Mouse (Mus musculus) stomach, embryonic 15.5 days (tissue): ENCODE measurements around the gene Ldlrap1. TPM values are rescaled to one million over a fixed set of nuclear protein-coding genes. Genes with fewer than 3 reads are reported as not detected.

Source experiments
- ATAC-seq: fragments of 200-750 bp; cut with Nextera tagmentation; 2 replicates; pipeline ENCODE4 v1.8.0; 2017; ENCODE audit warnings: low read depth, moderate number of reproducible peaks, moderate TSS enrichment; ENCODE audit not compliant: insufficient read depth, low FRiP score
- H3K27ac ChIP-seq: fragments of 300-500 bp; sonication (generic); 2 replicates; pipeline ENCODE4 v1.5.1; 2015; ENCODE audit warnings: mild to moderate bottlenecking, inconsistent platforms
- H3K27me3 ChIP-seq: fragments of 300-500 bp; sonication (generic); replicated peaks from 2 replicates; pipeline ENCODE4 v1.6.1; 2015; ENCODE audit warnings: inconsistent platforms
- H3K36me3 ChIP-seq: fragments of 300-500 bp; sonication (generic); 2 replicates; pipeline ENCODE4 v1.6.1; 2015; ENCODE audit warnings: inconsistent platforms
- H3K4me1 ChIP-seq: fragments of 300-500 bp; sonication (generic); 2 replicates; pipeline ENCODE4 v1.6.1; 2015; ENCODE audit warnings: inconsistent platforms
- H3K4me2 ChIP-seq: fragments of 300-500 bp; sonication (generic); 2 replicates; pipeline ENCODE4 v1.6.1; 2015; ENCODE audit warnings: mild to moderate bottlenecking, inconsistent platforms
- H3K4me3 ChIP-seq: fragments of 300-500 bp; sonication (generic); replicated peaks from 2 replicates; pipeline ENCODE4 v1.5.1; 2015; ENCODE audit warnings: inconsistent platforms
- H3K9ac ChIP-seq: fragments of 300-500 bp; sonication (generic); 2 replicates; pipeline ENCODE4 v1.6.1; 2015; ENCODE audit warnings: inconsistent platforms
- H3K9me3 ChIP-seq: fragments of 300-500 bp; sonication (generic); 2 replicates; pipeline ENCODE4 v1.6.1; 2016; ENCODE audit warnings: inconsistent platforms
- WGBS: fragments of 180-500 bp; shearing (Covaris S2); methylation state at CpG from one replicate; pipeline ENCODE4 v1.1.7; 2015; 5-methylcytosine and 5-hydroxymethylcytosine counted together
- polyA plus RNA-seq: library from polyadenylated mRNA; unstranded; fragments of >200 nt; fragmentation: Nextera tagmentation; extraction: Ambion mirVana; gene quantifications from 2 replicates; pipeline ENCODE4 v1.2.1, GENCODE M21; 2015

Ldlrap1 gene
- polyA plus RNA-seq, 1 experiment from 2014 or later = 20.8 TPM

DNA sequence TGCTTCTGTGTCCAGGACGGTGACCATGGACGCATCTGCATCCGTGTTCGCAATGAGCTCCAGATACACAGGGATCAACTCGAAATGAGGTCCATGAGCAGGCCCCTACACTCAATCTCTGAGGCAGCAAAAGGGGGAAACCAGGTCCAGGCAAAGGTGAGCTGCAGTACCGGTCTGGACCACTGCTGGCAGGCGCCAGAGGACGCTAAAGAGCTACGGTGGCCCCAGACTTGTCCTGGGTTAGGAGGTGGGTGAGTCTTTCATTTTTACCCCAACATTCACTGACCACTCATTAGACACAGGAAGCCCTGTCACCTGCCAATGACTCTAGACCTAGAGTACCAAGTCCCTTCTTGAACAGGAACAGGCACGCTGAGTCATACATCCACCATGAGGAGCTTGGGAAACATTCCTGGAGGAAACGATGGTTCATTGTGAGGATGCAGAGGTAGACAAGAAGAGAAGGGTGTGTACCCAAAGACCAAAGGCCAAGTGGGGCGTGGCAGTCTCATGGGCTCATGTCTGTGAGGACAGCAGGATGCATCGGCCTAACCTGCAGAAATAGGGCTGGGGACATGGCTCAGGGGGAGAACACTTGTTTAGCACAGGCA lies 42.0 kb downstream of the Ldlrap1 start:
- no peak overlapping the region for H3K4me3 ChIP-seq
- H3K4me2 ChIP-seq = no peak overlapping the region
- WGBS = 70% methylated on average over 13 of the region's 13 CpGs
- no peaks in the 10 kb centered on the region for H3K36me3 ChIP-seq
- H3K27ac ChIP-seq = no peak overlapping the region
- H3K27me3 ChIP-seq = no peaks in the 10 kb centered on the region
- H3K9me3 ChIP-seq = no peaks in the 10 kb centered on the region
- H3K4me1 ChIP-seq = peaks cover 18% of the 10 kb centered on the region; the same call in 1 of the 2 replicates
- H3K9ac ChIP-seq = no peak overlapping the region
- no peak for ATAC-seq

DNA sequence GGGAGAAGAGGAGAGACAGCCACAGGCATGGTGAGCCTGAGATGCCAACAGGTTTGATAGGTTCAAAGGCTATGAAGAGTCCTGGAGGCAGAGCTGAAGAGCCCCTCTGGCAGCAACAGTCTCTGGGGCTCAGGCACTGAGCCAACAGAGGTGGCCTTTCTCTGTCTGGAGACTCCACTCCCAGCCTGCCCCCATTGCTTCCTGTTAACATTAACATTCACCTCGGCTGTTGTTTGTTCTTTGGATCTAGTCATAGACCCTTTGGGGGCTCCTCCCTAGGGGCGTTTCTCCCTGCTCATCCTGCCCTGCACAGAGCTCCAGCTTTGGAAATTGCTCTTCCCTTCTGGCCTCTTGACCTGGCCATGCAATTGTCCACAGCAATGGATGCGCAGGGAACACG lies 42.9 kb downstream of the Ldlrap1 start:
- Histone ChIP-seq H3K4me3 (no peak overlapping the region), H3K9me3 (no peaks in the 10 kb centered on the region), H3K36me3 (no peaks in the 10 kb centered on the region), H3K9ac (no peak overlapping the region), H3K4me2 (no peak overlapping the region), H3K4me1 (peaks cover 9% of the 10 kb centered on the region; the same call in 1 of the 2 replicates), H3K27me3 (no peaks in the 10 kb centered on the region), H3K27ac (no peak overlapping the region; the same call in 1 of the 2 replicates)
- WGBS = 36% methylated on average over 4 of the region's 4 CpGs
- no peak for ATAC-seq

DNA sequence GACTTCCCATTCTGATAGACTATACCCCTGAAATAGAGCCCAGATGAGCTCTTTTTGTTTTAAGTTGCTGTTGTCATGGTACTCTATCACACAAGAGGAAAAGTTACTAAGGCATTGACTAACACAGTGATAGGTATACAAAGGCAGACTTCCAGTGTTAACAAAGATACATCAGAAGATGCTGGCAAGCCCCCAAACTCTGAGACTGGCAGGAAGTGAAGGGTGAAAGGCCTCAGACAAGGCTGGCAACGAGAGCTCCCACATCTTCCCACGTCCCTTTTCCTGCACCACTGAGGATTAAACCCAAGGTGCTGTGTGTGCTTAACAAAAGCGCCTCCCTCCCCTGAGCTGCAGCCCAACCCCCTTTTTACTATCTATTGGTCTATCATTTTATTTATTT lies 44.6 kb downstream of the Ldlrap1 start:
- no peak overlapping the region for H3K9ac ChIP-seq
- no peaks in the 10 kb centered on the region for H3K9me3 ChIP-seq
- ATAC-seq = no peak
- no peak overlapping the region for H3K4me3 ChIP-seq
- peaks cover 9% of the 10 kb centered on the region; the same call in 1 of the 2 replicates for H3K4me1 ChIP-seq
- no peaks in the 10 kb centered on the region for H3K36me3 ChIP-seq
- WGBS = 65% methylated on average over 3 of the region's 3 CpGs
- H3K27me3 ChIP-seq = no peaks in the 10 kb centered on the region
- no peak overlapping the region for H3K27ac ChIP-seq
- no peak overlapping the region for H3K4me2 ChIP-seq

DNA sequence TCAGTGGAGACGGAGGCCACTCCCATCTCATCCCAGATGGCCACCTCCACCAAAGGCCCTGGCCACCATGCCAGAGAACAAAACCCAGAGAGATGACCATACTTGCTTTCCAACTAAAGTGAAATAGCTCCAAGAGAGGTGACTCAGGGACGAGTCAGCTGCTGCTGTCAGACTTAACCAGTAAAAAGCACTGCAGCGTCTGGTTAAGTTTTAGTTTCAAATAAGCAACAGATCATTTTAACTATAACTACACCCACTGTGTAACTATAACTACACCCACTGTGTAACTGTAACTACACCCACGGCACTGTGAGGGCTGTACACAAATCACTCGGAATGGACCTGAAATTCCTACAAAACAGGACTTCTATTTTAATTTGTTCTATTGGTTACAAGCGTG lies 46.7 kb downstream of the Ldlrap1 start:
- Histone ChIP-seq H3K9ac (no peak overlapping the region), H3K4me3 (no peak overlapping the region), H3K27ac (no peak overlapping the region), H3K9me3 (no peaks in the 10 kb centered on the region), H3K36me3 (no peaks in the 10 kb centered on the region), H3K4me2 (no peak overlapping the region), H3K4me1 (peaks cover 9% of the 10 kb centered on the region; the same call in 1 of the 2 replicates), H3K27me3 (no peaks in the 10 kb centered on the region)
- 76% methylated on average over 6 of the region's 6 CpGs for WGBS
- no peak for ATAC-seq

DNA sequence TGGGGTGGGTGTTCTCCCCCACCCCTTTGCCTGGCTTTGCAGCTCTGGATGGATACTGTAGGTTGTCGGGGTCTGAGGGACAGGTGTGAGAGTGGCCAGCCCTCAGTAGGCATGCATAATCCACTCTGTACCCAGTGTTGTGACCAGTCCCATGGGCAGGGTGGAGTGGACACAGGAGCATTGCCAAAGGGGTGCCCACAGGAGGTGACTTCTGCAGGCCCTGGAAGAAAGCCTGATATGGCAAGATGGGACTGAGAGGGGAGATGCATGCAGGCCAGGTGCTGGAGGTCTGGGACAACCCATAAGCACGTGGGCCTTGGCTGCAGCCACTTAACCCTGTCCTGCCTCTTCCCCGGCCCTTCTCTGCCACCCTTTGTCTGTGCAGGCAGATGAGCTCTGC lies 47.5 kb downstream of the Ldlrap1 start:
- no peak overlapping the region for H3K4me3 ChIP-seq
- no peaks in the 10 kb centered on the region for H3K36me3 ChIP-seq
- no peaks in the 10 kb centered on the region for H3K27me3 ChIP-seq
- no peak overlapping the region for H3K4me2 ChIP-seq
- H3K27ac ChIP-seq = no peak overlapping the region
- no peaks in the 10 kb centered on the region for H3K9me3 ChIP-seq
- peaks cover 7% of the 10 kb centered on the region; the same call in 1 of the 2 replicates for H3K4me1 ChIP-seq
- WGBS = 63% methylated on average over 3 of the region's 3 CpGs
- H3K9ac ChIP-seq = no peak overlapping the region
- ATAC-seq = no peak

DNA sequence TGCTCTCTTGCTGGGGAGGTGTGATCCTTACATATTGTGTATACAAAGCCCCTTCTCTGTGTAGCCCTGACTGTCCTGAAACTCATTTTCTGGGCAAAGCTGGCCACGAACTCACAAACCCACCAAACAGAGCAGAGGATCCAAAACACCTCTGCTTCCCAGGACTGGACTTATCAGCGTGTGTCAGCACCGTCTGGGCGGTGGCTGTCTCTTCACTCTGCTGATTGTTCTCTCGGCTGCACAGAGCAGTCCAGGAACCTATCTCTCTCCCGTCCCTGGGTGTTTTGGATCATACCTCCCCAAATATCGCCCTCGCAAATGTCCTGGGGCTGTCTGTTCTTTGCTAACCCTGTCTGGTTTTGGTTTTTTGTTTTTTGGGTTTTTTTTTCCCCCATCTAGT lies 48.3 kb downstream of the Ldlrap1 start:
- Histone ChIP-seq H3K4me1 (no peaks in the 10 kb centered on the region), H3K9ac (no peak overlapping the region), H3K9me3 (no peaks in the 10 kb centered on the region), H3K27ac (no peak overlapping the region), H3K36me3 (no peaks in the 10 kb centered on the region), H3K27me3 (no peaks in the 10 kb centered on the region), H3K4me2 (no peak overlapping the region), H3K4me3 (no peak overlapping the region)
- WGBS = 63% methylated on average over 8 of the region's 8 CpGs
- ATAC-seq = peak; percentile 39; the same call in 1 of the 2 replicates

DNA sequence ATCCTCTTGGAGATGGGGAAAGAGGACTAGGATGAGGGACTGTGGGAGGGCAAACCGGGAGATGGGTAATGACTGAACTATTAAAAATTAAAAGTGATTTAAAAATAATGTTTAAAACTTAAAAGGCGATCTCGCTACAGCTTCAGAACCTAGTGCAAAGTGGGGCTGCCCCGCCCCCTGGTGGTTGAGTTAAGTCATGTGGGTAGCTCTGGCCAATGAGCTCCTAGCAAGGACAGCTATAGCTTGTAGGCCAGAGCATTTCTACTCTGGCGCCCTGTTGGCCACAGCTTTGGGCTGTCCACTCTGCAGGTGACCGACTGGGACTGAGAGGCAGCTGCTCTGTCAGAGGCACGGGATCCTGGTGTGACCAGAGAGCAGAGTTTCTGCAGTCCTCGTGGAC lies 53.9 kb downstream of the Ldlrap1 start:
- Histone ChIP-seq H3K9me3 (no peaks in the 10 kb centered on the region), H3K4me1 (no peaks in the 10 kb centered on the region), H3K36me3 (no peaks in the 10 kb centered on the region), H3K4me2 (0 out of 2 replicates have a peak overlapping the region, but pooled peaks have one; percentile 16), H3K9ac (no peak overlapping the region), H3K27ac (no peak overlapping the region), H3K4me3 (no peak overlapping the region), H3K27me3 (no peaks in the 10 kb centered on the region)
- WGBS = 4% methylated on average over 8 of the region's 8 CpGs
- peak; percentile 81 for ATAC-seq

DNA sequence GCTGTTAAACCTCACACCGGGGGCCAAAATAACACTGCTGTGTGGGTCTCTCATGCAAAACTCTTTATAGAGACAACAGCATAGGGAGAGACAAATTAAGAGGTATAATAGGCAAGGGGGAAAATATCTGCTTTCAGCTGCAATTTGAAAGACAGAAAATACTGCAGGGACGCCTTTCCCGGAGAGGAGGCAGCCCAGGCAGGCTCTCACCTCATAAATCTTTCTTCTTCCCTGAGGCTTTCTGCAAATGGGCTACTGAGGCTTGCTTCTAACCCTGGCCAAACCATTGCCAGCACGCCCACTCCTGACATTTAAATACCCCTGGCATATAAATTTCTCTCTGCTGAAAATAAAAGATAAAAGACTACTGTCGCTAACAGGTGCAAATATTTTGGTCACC lies 62.5 kb downstream of the Ldlrap1 start:
- WGBS = 56% methylated on average over 5 of the region's 5 CpGs
- Histone ChIP-seq H3K27ac (no peak overlapping the region), H3K4me3 (no peak overlapping the region), H3K4me1 (peaks cover 20% of the 10 kb centered on the region; the same call in 1 of the 2 replicates), H3K4me2 (no peak overlapping the region), H3K36me3 (no peaks in the 10 kb centered on the region), H3K9me3 (no peaks in the 10 kb centered on the region), H3K27me3 (peaks cover 36% of the 10 kb centered on the region), H3K9ac (no peak overlapping the region)
- ATAC-seq = no peak

DNA sequence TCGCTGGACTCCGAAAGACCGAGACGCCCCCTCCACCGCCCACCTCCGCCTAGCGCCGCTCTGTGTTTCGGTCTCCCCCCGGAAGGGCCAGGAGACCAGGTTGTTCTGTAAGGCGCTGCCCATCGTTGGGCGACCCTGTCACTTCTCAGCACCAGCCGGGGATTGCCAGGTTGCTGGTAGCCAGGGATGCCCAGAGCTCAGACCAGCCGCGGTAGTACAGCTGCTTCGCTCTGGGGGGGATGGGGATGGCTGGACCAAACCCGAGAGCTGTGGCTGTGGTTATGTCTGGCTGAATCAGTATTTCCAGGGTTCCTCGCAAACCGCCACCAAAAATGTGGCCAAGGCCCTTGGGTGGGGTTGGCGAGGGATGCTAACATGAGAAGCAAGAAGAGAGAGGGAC lies 63.2 kb downstream of the Ldlrap1 start:
- ATAC-seq = no peak
- WGBS = under 1% methylated on average over 21 of the region's 21 CpGs
- Histone ChIP-seq H3K9ac (no peak overlapping the region), H3K4me2 (peak overlapping the region; percentile 100), H3K4me1 (peaks cover 20% of the 10 kb centered on the region; the same call in 1 of the 2 replicates), H3K27me3 (peaks cover 37% of the 10 kb centered on the region), H3K27ac (no peak overlapping the region), H3K36me3 (no peaks in the 10 kb centered on the region), H3K9me3 (no peaks in the 10 kb centered on the region), H3K4me3 (peak overlapping the region; percentile 65)

DNA sequence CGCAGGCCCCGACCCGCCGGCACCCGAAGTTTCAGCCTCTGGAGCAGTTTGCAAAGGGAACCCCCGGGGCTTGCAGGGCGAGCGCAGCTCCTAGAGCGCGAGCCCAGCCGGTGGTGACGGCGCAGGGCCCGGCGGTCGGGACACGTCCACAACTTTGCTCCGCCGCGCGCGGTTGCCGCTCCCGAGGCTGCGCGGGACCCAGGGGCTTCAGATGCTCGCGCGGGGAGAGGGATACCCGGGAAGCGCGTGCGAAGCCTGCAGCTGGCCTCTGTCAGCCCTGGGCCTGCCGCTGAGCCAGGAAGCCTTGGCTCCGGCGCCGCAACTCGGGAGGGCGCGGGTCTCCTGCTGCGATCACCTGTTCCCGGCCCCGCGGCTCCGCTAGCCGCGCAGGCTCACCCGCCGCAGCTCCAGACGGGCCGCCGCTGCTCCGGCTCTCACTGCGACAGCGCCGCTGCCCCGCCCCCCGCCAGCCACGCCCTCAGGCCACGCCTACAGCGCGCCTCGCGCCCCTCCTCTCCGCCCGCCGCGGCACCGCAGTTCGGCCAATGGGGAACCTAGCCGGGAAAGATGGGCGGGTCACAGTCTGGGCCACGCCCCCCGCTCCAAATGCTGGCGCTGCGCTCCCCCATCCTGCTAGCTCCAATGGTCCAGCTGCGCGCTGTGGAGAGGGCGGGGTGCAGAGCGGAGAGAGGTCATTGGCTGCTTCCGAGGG lies 63.8 kb downstream of the Ldlrap1 start, which contains the start of gene Man1c1:
TSS of gene Man1c1 (minus strand) at position 456 of the 712 bp plus-strand sequence.
- Histone ChIP-seq H3K9me3 (no peaks in the 10 kb centered on the region), H3K36me3 (no peaks in the 10 kb centered on the region), H3K4me1 (peaks cover 20% of the 10 kb centered on the region; the same call in 1 of the 2 replicates), H3K9ac (peak within 1 kb of the TSS; percentile 39), H3K4me2 (peak within 1 kb of the TSS; percentile 100), H3K4me3 (peak within 1 kb of the TSS; percentile 65), H3K27me3 (peaks cover 37% of the 10 kb centered on the region), H3K27ac (peak within 1 kb of the TSS; percentile 31; the same call in 1 of the 2 replicates)
- ATAC-seq = peak; percentile 95
- WGBS = under 1% methylated on average over 81 of the region's 81 CpGs

DNA sequence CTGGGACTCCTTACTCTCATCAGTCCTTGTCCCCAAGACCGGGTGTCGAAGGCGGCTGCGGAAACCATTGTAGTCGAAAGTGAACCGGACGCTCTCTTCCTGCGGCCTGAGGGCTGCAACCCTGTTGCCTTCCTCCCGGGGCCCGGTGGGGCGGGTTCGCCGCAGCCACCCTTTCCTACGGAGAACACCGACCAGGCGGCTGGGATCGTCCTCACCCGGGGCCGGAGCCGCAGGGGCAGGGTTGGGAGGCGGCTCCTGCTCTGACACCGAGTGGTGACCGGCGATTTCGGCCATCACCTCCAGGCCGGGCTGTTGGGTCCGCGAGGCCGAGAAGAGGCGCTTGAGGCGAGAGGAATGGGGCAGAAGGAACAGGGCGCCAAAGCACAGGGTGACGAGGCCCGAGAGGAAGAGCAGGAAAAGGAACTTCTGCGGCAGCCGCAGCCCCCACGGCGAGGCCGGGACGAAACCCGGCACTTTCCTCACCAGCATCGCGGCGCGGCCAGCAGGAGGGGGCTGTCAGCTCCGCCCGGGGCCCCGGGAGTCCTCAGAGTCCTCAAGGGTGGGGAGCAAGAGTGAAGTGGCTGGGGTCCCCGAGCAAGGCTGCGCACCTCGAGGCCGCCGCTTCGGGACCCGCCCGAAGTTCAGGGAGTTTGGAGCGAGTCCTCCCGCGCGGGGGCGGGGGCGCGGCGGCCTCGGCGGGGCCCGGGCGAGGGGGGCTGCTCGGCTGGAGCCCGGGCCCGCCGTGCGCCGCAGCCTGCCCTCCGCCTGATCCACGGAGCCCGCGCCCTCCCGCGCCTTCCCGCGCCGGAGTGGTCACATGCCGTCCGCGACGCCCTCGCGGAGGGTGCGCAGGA lies 64.6 kb downstream of the Ldlrap1 start:
- under 1% methylated on average over 90 of the region's 90 CpGs for WGBS
- 0 out of 2 replicates have a peak, but pooled peaks have one; percentile 0 for ATAC-seq
- H3K27ac ChIP-seq = 0 out of 2 replicates have a peak overlapping the region, but pooled peaks have one; percentile 31

More for the DNA sequence above, 64.6 kb downstream of the Ldlrap1 start:
- Histone ChIP-seq H3K27me3 (peaks cover 37% of the 10 kb centered on the region), H3K9ac (peak overlapping the region; percentile 39), H3K36me3 (no peaks in the 10 kb centered on the region), H3K4me3 (peak overlapping the region; percentile 65), H3K9me3 (no peaks in the 10 kb centered on the region), H3K4me2 (peak overlapping the region; percentile 100), H3K4me1 (peaks cover 20% of the 10 kb centered on the region; the same call in 1 of the 2 replicates)
